In genomic region chr16:31354341-31355329, GRCm38 (mm10) we compare ENCODE assay signal across 7 mouse cellular contexts. TPM values are rescaled to one million over a fixed set of nuclear protein-coding genes. Genes with fewer than 3 reads are reported as not detected.
DNase-seq lines count a peak whose midpoint lies in the region; ATAC-seq and TF ChIP-seq lines count a peak whose summit lies in the region.

No protein-coding gene starts in this region.

- no peaks in the 10 kb centered on the region for H3K27me3 ChIP-seq in intestine, embryonic 14.5 days (replicated peaks; ENCODE audit: control insufficient read depth, insufficient read depth, low read length)
- peaks cover 17% of the 10 kb centered on the region for H3K27me3 ChIP-seq in limb, embryonic 10.5 days (ENCODE audit: low read depth, poor library complexity, severe bottlenecking)
- peaks cover 10% of the 10 kb centered on the region for H3K27me3 ChIP-seq in midbrain, embryonic 13.5 days
- no peaks in the 10 kb centered on the region for H3K27me3 ChIP-seq in spleen, adult 2 months (ENCODE audit: control insufficient read depth, insufficient read depth, low read length)

- H3K4me2 ChIP-seq in intestine, embryonic 14.5 days (ENCODE audit: low read length): no peak overlapping the region
- peak overlapping the region; percentile 25; the same call in 1 of the 2 replicates for H3K4me2 ChIP-seq in midbrain, embryonic 13.5 days (replicated peaks)

- peaks cover 5% of the 10 kb centered on the region; the same call in 1 of the 2 replicates for H3K4me1 ChIP-seq in intestine, embryonic 14.5 days (replicated peaks; ENCODE audit: control insufficient read depth, insufficient read depth, low read length)
- H3K4me1 ChIP-seq in limb, embryonic 10.5 days: peaks cover 10% of the 10 kb centered on the region; the same call in 1 of the 2 replicates
- H3K4me1 ChIP-seq in midbrain, embryonic 13.5 days (replicated peaks): no peaks in the 10 kb centered on the region
- H3K4me1 ChIP-seq in spleen, adult 2 months (ENCODE audit: control insufficient read depth, insufficient read depth, insufficient read length): no peaks in the 10 kb centered on the region

- no peak overlapping the region for H3K4me3 ChIP-seq in intestine, embryonic 14.5 days (ENCODE audit: low read depth, low read length)
- no peak overlapping the region for H3K4me3 ChIP-seq in limb, embryonic 10.5 days
- H3K4me3 ChIP-seq in midbrain, embryonic 13.5 days (replicated peaks): no peak overlapping the region
- H3K4me3 ChIP-seq in spleen, adult 2 months (ENCODE audit: extremely low read depth, insufficient read depth, insufficient read length): no peak overlapping the region

- 0 out of 2 replicates have a peak overlapping the region, but pooled peaks have one; percentile 22 for H3K27ac ChIP-seq in intestine, embryonic 14.5 days (ENCODE audit: low read depth)
- no peak overlapping the region for H3K27ac ChIP-seq in limb, embryonic 10.5 days
- H3K27ac ChIP-seq in midbrain, embryonic 13.5 days: no peak overlapping the region
- no peak overlapping the region for H3K27ac ChIP-seq in spleen, adult 2 months (ENCODE audit: insufficient read depth, low read length)

- H3K36me3 ChIP-seq in intestine, embryonic 14.5 days (ENCODE audit: control insufficient read depth, insufficient read depth, low read length): no peaks in the 10 kb centered on the region
- H3K36me3 ChIP-seq in limb, embryonic 10.5 days: no peaks in the 10 kb centered on the region
- no peaks in the 10 kb centered on the region for H3K36me3 ChIP-seq in midbrain, embryonic 13.5 days
- H3K36me3 ChIP-seq in spleen, adult 2 months (ENCODE audit: control insufficient read depth, insufficient read depth, low read length): no peaks in the 10 kb centered on the region

- TF ChIP-seq POLR2A in spleen, adult 2 months (IDR thresholded peaks at IDR 0.05; ENCODE audit: low read depth, low read length): no peak

- DNase-seq in adrenal gland, adult 18-20 months (ENCODE audit: low spot score in 2 of 2): peak; percentile 61 to 73
- DNase-seq in gastrocnemius, postnatal 25 days: peak; percentile 43
- peak; percentile 93 for DNase-seq in intestine, embryonic 14.5 days (ENCODE audit: low spot score)
- DNase-seq in limb, embryonic 10.5 days (ENCODE audit: low spot score): peak; percentile 88
- peak; percentile 55 to 56 for DNase-seq in spleen, adult 2 months (ENCODE audit: low read depth in 1 of 2, low spot score in 2 of 2)

- H3K9me3 ChIP-seq in intestine, embryonic 14.5 days (ENCODE audit: control insufficient read depth, low read length): no peaks in the 10 kb centered on the region
- H3K9me3 ChIP-seq in limb, embryonic 10.5 days (replicated peaks): no peaks in the 10 kb centered on the region
- no peaks in the 10 kb centered on the region for H3K9me3 ChIP-seq in midbrain, embryonic 13.5 days

- ATAC-seq in common myeloid progenitor, adult 5-6 weeks (replicated peaks; ENCODE audit: low read depth, poor library complexity, severe bottlenecking): peak; percentile 75
- ATAC-seq in intestine, embryonic 14.5 days (replicated peaks; ENCODE audit: low FRiP score, low TSS enrichment, low read depth): peak; percentile 60
- peak; percentile 82 for ATAC-seq in midbrain, embryonic 13.5 days

- H3K9ac ChIP-seq in intestine, embryonic 14.5 days (ENCODE audit: low read length): no peak overlapping the region
- H3K9ac ChIP-seq in midbrain, embryonic 13.5 days (replicated peaks): no peak overlapping the region

- 22% methylated on average over 17 of the region's 17 CpGs for WGBS in intestine, embryonic 14.5 days
- 38% methylated on average over 17 of the region's 17 CpGs for WGBS in limb, embryonic 10.5 days
- 34% methylated on average over 17 of the region's 17 CpGs for WGBS in midbrain, embryonic 13.5 days
- 28% methylated on average over 17 of the region's 17 CpGs for WGBS in spleen, adult 2 months

- TF ChIP-seq CTCF in spleen, adult 2 months (IDR thresholded peaks at IDR 0.05; ENCODE audit: extremely low read depth, insufficient read depth, insufficient read length, insufficient replicate concordance): peak; percentile 73; the same call in 1 of the 2 replicates

RNA-seq across cellular contexts. Expression of gene Apod, which starts 40.0 kb away (rescaled TPM):
- 10 to 100 TPM in 1 of 2 experiments, 1 to 10 TPM in 1; 7.3 to 13.7 TPM for total RNA-seq in adrenal gland, adult 18-20 months (2021)
- total RNA-seq in common myeloid progenitor, adult 5-6 weeks (2017): not detected in 2 replicates
- 10 to 100 TPM; 22.1 to 22.6 TPM for total RNA-seq in gastrocnemius, postnatal 25 days (2021)
- polyA plus RNA-seq in intestine, embryonic 14.5 days (2014; fragmentation: Nextera tagmentation; extraction: Ambion mirVana): 0.49 and 0.67 TPM in 2 replicates
- polyA plus RNA-seq in limb, embryonic 10.5 days (2016; fragmentation: Nextera tagmentation; extraction: Ambion mirVana): 5.9 and 6.5 TPM in 2 replicates
- polyA plus RNA-seq in midbrain, embryonic 13.5 days (2015; fragmentation: Nextera tagmentation; extraction: Ambion mirVana): 57.5 and 65.5 TPM in 2 replicates
- 0.14 and 0.32 TPM in 2 replicates for polyA plus RNA-seq in spleen, adult 2 months (2012; rRNA removed)

Comparison
In these comparisons a context has a peak if more than half of its experiments do, and no peak if none do; other contexts are left out.
1. DNase-seq: peak in every context shown above with its lines; median percentile 93 in intestine, embryonic 14.5 days; 88 in limb, embryonic 10.5 days; 67 in adrenal gland, adult 18-20 months; 56 in spleen, adult 2 months; 43 in gastrocnemius, postnatal 25 days.